Mouse (Mus musculus) liver, embryonic 11.5 days (tissue): ENCODE data around the gene Cct4. TPM values are rescaled to one million over a fixed set of nuclear protein-coding genes. Genes with fewer than 3 reads are reported as not detected.

ENCODE experiments used
- ATAC-seq: fragments of 200-750 bp; cut with Nextera tagmentation; replicated peaks from 2 replicates; pipeline ENCODE4 v1.8.0; 2017; ENCODE audit warnings: moderate number of reproducible peaks, mild to moderate bottlenecking, moderate TSS enrichment, moderate library complexity; ENCODE audit not compliant: low FRiP score
- DNase-seq: peaks from one replicate; pipeline ENCODE4 v3.0.0-alpha.2; 2017; ENCODE audit warnings: low spot score
- H3K27ac ChIP-seq: fragments of 300-500 bp; sonication (generic); 2 replicates; pipeline ENCODE4 v1.5.1; 2014; ENCODE audit warnings: mild to moderate bottlenecking, low read depth, low read length, control low read depth
- H3K27me3 ChIP-seq: fragments of 300-500 bp; sonication (generic); replicated peaks from 2 replicates; pipeline ENCODE4 v1.6.1; 2014; ENCODE audit warnings: low read length, mixed read lengths; ENCODE audit not compliant: control insufficient read depth, insufficient read depth
- H3K36me3 ChIP-seq: fragments of 300-500 bp; sonication (generic); 2 replicates; pipeline ENCODE4 v1.6.1; 2014; ENCODE audit warnings: mild to moderate bottlenecking, low read length, moderate library complexity, mixed read lengths; ENCODE audit not compliant: control insufficient read depth, insufficient read depth
- H3K4me1 ChIP-seq: fragments of 300-500 bp; sonication (generic); replicated peaks from 2 replicates; pipeline ENCODE4 v1.6.1; 2014; ENCODE audit warnings: low read length, mixed read lengths; ENCODE audit not compliant: control insufficient read depth, insufficient read depth
- H3K4me2 ChIP-seq: fragments of 300-500 bp; sonication (generic); 2 replicates; pipeline ENCODE4 v1.6.1; 2014; ENCODE audit warnings: mild to moderate bottlenecking, control low read depth, moderate library complexity
- H3K4me3 ChIP-seq: fragments of 300-500 bp; sonication (generic); 2 replicates; pipeline ENCODE4 v1.5.1; 2014; ENCODE audit warnings: low read depth, low read length, control low read depth
- H3K9ac ChIP-seq: fragments of 300-500 bp; sonication (generic); 2 replicates; pipeline ENCODE4 v1.6.1; 2014; ENCODE audit warnings: low read depth, low read length, control low read depth
- H3K9me3 ChIP-seq: fragments of 300-500 bp; sonication (generic); 2 replicates; pipeline ENCODE4 v1.6.1; 2016; ENCODE audit warnings: low read length, inconsistent platforms, mixed read lengths; ENCODE audit not compliant: control insufficient read depth
- WGBS: fragments of 180-500 bp; shearing (Covaris S2); extraction: QIAGEN DNeasy Blood & Tissue Kit; methylation state at CpG from one replicate; pipeline ENCODE4 v1.1.7; 2014; 5-methylcytosine and 5-hydroxymethylcytosine counted together
- polyA plus RNA-seq: library from polyadenylated mRNA; unstranded; fragments of >200 nt; fragmentation: Nextera tagmentation; extraction: Ambion mirVana; gene quantifications from 2 replicates; pipeline ENCODE4 v1.2.1, GENCODE M21; 2014

Cct4 gene
- 399 and 436 TPM in 2 replicates for polyA plus RNA-seq

- Histone ChIP-seq H3K4me3 (peak within 1 kb of the TSS; percentile 82), H3K36me3 (peaks cover 16% of the 10 kb centered on the region), H3K9me3 (no peaks in the 10 kb centered on the region), H3K4me1 (peaks cover 8% of the 10 kb centered on the region), H3K27me3 (no peaks in the 10 kb centered on the region), H3K4me2 (peak within 1 kb of the TSS; percentile 91), H3K27ac (peak within 1 kb of the TSS; percentile 87), H3K9ac (peak within 1 kb of the TSS; percentile 84)
- DNase-seq (peak; percentile 91), ATAC-seq (peak; percentile 98)
- under 1% methylated on average over 62 of the region's 66 CpGs for WGBS
Measured at GRCm38 (mm10) chr11:22990393-22991126, at the start of gene Cct4. Gene Cct4 (plus strand): TSS chr11:22990519.

GRCm38 (mm10) chr11:22949101-22949500, 41.2 kb upstream of the Cct4 start:
- no peak for DNase-seq
- WGBS = 82% methylated on average over 1 of the region's 1 CpGs

GRCm38 (mm10) chr11:22950131-22950530, 40.2 kb upstream of the Cct4 start:
- Histone ChIP-seq H3K9ac (no peak overlapping the region), H3K4me3 (no peak overlapping the region), H3K9me3 (no peaks in the 10 kb centered on the region), H3K27me3 (no peaks in the 10 kb centered on the region), H3K36me3 (no peaks in the 10 kb centered on the region; the same call in 1 of the 2 replicates), H3K27ac (no peak overlapping the region), H3K4me1 (no peaks in the 10 kb centered on the region), H3K4me2 (no peak overlapping the region)
- no peak for ATAC-seq
- DNase-seq = no peak
- WGBS = 91% methylated on average over 6 of the region's 6 CpGs

More at GRCm38 (mm10) chr11:22949101-22949500, 41.2 kb upstream of the Cct4 start:
- H3K4me1 ChIP-seq = no peaks in the 10 kb centered on the region
- no peaks in the 10 kb centered on the region; the same call in 1 of the 2 replicates for H3K36me3 ChIP-seq
- no peak overlapping the region for H3K27ac ChIP-seq
- no peaks in the 10 kb centered on the region for H3K27me3 ChIP-seq
- H3K4me2 ChIP-seq = no peak overlapping the region
- H3K4me3 ChIP-seq = no peak overlapping the region
- H3K9ac ChIP-seq = no peak overlapping the region
- ATAC-seq = no peak
- no peaks in the 10 kb centered on the region for H3K9me3 ChIP-seq

GRCm38 (mm10) chr11:22952668-22953067, 37.7 kb upstream of the Cct4 start:
- H3K9me3 ChIP-seq = no peaks in the 10 kb centered on the region

GRCm38 (mm10) chr11:22956346-22956745, 34.0 kb upstream of the Cct4 start:
- no peak overlapping the region for H3K9ac ChIP-seq
- H3K36me3 ChIP-seq = peaks cover 5% of the 10 kb centered on the region; the same call in 1 of the 2 replicates
- ATAC-seq (no peak), DNase-seq (no peak)
- H3K4me1 ChIP-seq = 0 out of 2 replicates have a peak, but pooled peaks cover 3% of the 10 kb centered on the region
- H3K4me3 ChIP-seq = no peak overlapping the region
- H3K4me2 ChIP-seq = no peak overlapping the region
- no peaks in the 10 kb centered on the region for H3K9me3 ChIP-seq
- 87% methylated on average over 6 of the region's 6 CpGs for WGBS
- H3K27me3 ChIP-seq = no peaks in the 10 kb centered on the region
- no peak overlapping the region for H3K27ac ChIP-seq

More at GRCm38 (mm10) chr11:22952668-22953067, 37.7 kb upstream of the Cct4 start:
- H3K27ac ChIP-seq = no peak overlapping the region
- no peaks in the 10 kb centered on the region for H3K27me3 ChIP-seq
- no peak overlapping the region for H3K4me3 ChIP-seq
- H3K4me1 ChIP-seq = 0 out of 2 replicates have a peak, but pooled peaks cover 3% of the 10 kb centered on the region
- ATAC-seq (no peak), DNase-seq (no peak)
- H3K36me3 ChIP-seq = peaks cover 5% of the 10 kb centered on the region; the same call in 1 of the 2 replicates
- 77% methylated on average over 7 of the region's 7 CpGs for WGBS
- no peak overlapping the region for H3K9ac ChIP-seq
- no peak overlapping the region for H3K4me2 ChIP-seq

- H3K36me3 ChIP-seq = peaks cover 5% of the 10 kb centered on the region; the same call in 1 of the 2 replicates
- no peaks in the 10 kb centered on the region for H3K9me3 ChIP-seq
- ATAC-seq = peak; percentile 72
- 70% methylated on average over 4 of the region's 4 CpGs for WGBS
- no peak for DNase-seq
- H3K9ac ChIP-seq = no peak overlapping the region
- no peak overlapping the region for H3K4me2 ChIP-seq
- no peak overlapping the region for H3K27ac ChIP-seq
- H3K4me1 ChIP-seq = 0 out of 2 replicates have a peak, but pooled peaks cover 3% of the 10 kb centered on the region
- no peaks in the 10 kb centered on the region for H3K27me3 ChIP-seq
- H3K4me3 ChIP-seq = no peak overlapping the region
Measured at GRCm38 (mm10) chr11:22956830-22957229, 33.5 kb upstream of the Cct4 start.

GRCm38 (mm10) chr11:22957791-22958374, 32.4 kb upstream of the Cct4 start:
- Histone ChIP-seq H3K27me3 (no peaks in the 10 kb centered on the region), H3K36me3 (peaks cover 5% of the 10 kb centered on the region; the same call in 1 of the 2 replicates), H3K4me3 (no peak overlapping the region), H3K27ac (no peak overlapping the region), H3K4me2 (no peak overlapping the region), H3K9me3 (no peaks in the 10 kb centered on the region), H3K9ac (no peak overlapping the region), H3K4me1 (0 out of 2 replicates have a peak, but pooled peaks cover 3% of the 10 kb centered on the region)
- no peak for ATAC-seq
- 82% methylated on average over 4 of the region's 4 CpGs for WGBS
- DNase-seq = no peak

- no peak overlapping the region for H3K4me2 ChIP-seq
- H3K36me3 ChIP-seq = no peaks in the 10 kb centered on the region
- H3K9ac ChIP-seq = no peak overlapping the region
- WGBS = 77% methylated on average over 1 of the region's 1 CpGs
- no peak overlapping the region for H3K27ac ChIP-seq
- no peaks in the 10 kb centered on the region; the same call in 1 of the 2 replicates for H3K9me3 ChIP-seq
- H3K27me3 ChIP-seq = no peaks in the 10 kb centered on the region
- no peak for ATAC-seq
- H3K4me1 ChIP-seq = no peaks in the 10 kb centered on the region
- H3K4me3 ChIP-seq = no peak overlapping the region
- DNase-seq = no peak
Measured at GRCm38 (mm10) chr11:22962101-22962500, 28.2 kb upstream of the Cct4 start.
